Mouse (Mus musculus): Measurements from ENCODE around the gene Klhdc2. TPM values are rescaled to one million over a fixed set of nuclear protein-coding genes. Genes with fewer than 3 reads are reported as not detected.

Klhdc2 gene
- polyA plus RNA-seq, 1 experiment from 2014 or later, result 286 TPM

DNA sequence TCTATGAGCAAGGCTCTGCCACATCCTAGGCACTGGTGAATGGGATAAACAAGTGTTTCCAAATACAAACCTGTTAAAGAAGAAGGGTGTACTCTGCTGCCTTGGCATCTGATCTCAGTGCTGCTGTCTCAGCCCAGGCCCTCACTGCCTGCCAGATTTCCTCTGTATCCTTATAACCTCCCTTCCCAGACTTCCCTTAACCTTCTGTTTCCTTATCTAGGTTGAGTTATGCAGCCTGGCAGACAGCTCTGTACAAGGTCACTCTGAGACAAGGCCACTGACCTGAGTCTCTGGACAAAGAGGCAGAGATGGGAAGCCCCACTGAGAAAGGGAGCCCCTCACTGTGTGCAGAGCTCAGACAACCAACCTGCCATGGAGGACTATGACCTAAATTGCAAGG is 21.9 kb downstream of the Klhdc2 start:
- Histone ChIP-seq H3K9me3 (replicated peaks; ENCODE audit: control insufficient read depth, low read length) (no peaks in the 10 kb centered on the region), H3K4me1 (ENCODE audit: control insufficient read depth, insufficient read depth, low read length) (no peaks in the 10 kb centered on the region), H3K9ac (ENCODE audit: low read length) (no peak overlapping the region), H3K36me3 (ENCODE audit: control insufficient read depth, insufficient read depth, low read length) (peaks cover 79% of the 10 kb centered on the region), H3K4me3 (ENCODE audit: low read depth, low read length) (no peak overlapping the region), H3K27ac (ENCODE audit: low read depth, low read length) (no peak overlapping the region), H3K27me3 (replicated peaks; ENCODE audit: control insufficient read depth, insufficient read depth, low read length) (no peaks in the 10 kb centered on the region), H3K4me2 (ENCODE audit: low read length) (no peak overlapping the region)
- no peak for DNase-seq (ENCODE audit: low spot score)
- no peak for ATAC-seq

DNA sequence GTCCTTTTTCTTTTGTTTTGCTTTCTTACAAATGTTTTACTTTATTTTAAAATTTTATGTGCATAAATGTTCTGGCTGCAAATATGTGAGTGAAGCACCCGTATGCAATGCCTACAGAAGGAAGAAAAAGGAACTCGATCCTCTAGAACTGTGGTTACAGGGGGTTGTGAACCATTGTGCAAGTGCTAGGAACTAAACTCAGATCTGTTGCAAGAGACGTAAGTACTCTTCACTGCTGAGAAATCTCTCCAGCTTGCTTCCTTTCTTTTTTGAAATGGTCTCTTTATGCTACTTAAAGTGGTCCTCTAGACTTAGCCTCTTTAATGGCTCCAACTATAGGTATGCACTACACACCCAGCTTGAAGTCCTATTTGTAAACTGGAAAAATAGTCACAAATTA is 34.7 kb downstream of the Klhdc2 start:
- H3K27me3 ChIP-seq (replicated peaks; ENCODE audit: control insufficient read depth, insufficient read depth, low read length), result no peaks in the 10 kb centered on the region
- ATAC-seq, result no peak
- no peak overlapping the region for H3K4me3 ChIP-seq (ENCODE audit: low read depth, low read length)
- no peak overlapping the region for H3K27ac ChIP-seq (ENCODE audit: low read depth, low read length)
- H3K36me3 ChIP-seq (ENCODE audit: control insufficient read depth, insufficient read depth, low read length), result peaks cover 56% of the 10 kb centered on the region
- H3K9ac ChIP-seq (ENCODE audit: low read length), result no peak overlapping the region
- DNase-seq (ENCODE audit: low spot score), result no peak
- no peaks in the 10 kb centered on the region for H3K4me1 ChIP-seq (ENCODE audit: control insufficient read depth, insufficient read depth, low read length)
- WGBS, result 94% methylated on average over 3 of the region's 3 CpGs
- H3K9me3 ChIP-seq (replicated peaks; ENCODE audit: control insufficient read depth, low read length), result no peaks in the 10 kb centered on the region
- no peak overlapping the region for H3K4me2 ChIP-seq (ENCODE audit: low read length)

DNA sequence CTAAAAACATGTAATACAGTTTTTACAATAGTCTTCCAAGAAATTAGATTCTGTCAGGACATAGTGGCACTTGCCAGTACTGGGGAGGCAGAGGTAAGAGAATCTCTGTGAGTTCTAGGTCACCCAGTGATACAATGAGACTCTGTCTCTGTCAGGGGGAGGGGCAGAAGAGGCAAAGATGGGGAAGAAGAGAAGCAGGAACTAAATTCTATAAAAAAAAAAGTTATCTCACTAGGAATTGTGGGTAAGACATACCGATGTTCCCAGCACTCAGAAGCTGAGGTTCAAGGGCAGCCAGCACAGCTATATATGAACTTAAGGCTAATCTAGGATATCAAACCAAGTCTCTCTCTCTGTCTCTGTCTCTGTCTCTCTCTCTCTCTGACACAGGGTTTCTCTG is 35.7 kb downstream of the Klhdc2 start:
- H3K9me3 ChIP-seq (replicated peaks; ENCODE audit: control insufficient read depth, low read length), result no peaks in the 10 kb centered on the region
- no peaks in the 10 kb centered on the region for H3K27me3 ChIP-seq (replicated peaks; ENCODE audit: control insufficient read depth, insufficient read depth, low read length)
- peaks cover 56% of the 10 kb centered on the region for H3K36me3 ChIP-seq (ENCODE audit: control insufficient read depth, insufficient read depth, low read length)
- no peak overlapping the region for H3K27ac ChIP-seq (ENCODE audit: low read depth, low read length)
- no peak overlapping the region for H3K4me2 ChIP-seq (ENCODE audit: low read length)
- H3K4me3 ChIP-seq (ENCODE audit: low read depth, low read length), result no peak overlapping the region
- ATAC-seq (no peak), DNase-seq (ENCODE audit: low spot score) (no peak)
- no peaks in the 10 kb centered on the region for H3K4me1 ChIP-seq (ENCODE audit: control insufficient read depth, insufficient read depth, low read length)
- WGBS, result 100% methylated on average over 1 of the region's 1 CpGs
- H3K9ac ChIP-seq (ENCODE audit: low read length), result no peak overlapping the region

DNA sequence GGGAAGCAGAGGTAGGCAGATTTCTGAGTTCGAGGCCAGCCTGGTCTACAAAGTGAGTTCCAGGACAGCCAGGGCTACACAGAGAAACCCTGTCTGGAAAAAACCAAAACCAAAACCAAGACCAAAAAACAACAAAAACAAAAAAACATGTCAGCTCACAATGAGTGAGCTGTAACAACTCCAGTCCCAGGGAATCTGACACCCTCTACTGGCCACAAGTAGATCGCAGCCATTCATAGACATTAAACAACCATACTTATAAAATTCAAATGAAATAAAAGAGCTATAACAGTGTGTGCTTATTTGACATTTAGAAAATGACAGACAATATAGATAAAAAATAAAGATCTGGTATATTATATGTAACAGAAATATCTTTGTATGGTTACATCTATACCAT is 37.1 kb downstream of the Klhdc2 start:
- no peaks in the 10 kb centered on the region for H3K4me1 ChIP-seq (ENCODE audit: control insufficient read depth, insufficient read depth, low read length)
- no peak overlapping the region for H3K9ac ChIP-seq (ENCODE audit: low read length)
- H3K27me3 ChIP-seq (replicated peaks; ENCODE audit: control insufficient read depth, insufficient read depth, low read length), result no peaks in the 10 kb centered on the region
- 92% methylated on average over 2 of the region's 2 CpGs for WGBS
- DNase-seq (ENCODE audit: low spot score), result peak; percentile 47
- no peak overlapping the region for H3K27ac ChIP-seq (ENCODE audit: low read depth, low read length)
- H3K36me3 ChIP-seq (ENCODE audit: control insufficient read depth, insufficient read depth, low read length), result peaks cover 58% of the 10 kb centered on the region
- ATAC-seq, result no peak
- H3K4me3 ChIP-seq (ENCODE audit: low read depth, low read length), result no peak overlapping the region
- H3K4me2 ChIP-seq (ENCODE audit: low read length), result no peak overlapping the region
- H3K9me3 ChIP-seq (replicated peaks; ENCODE audit: control insufficient read depth, low read length), result no peaks in the 10 kb centered on the region

DNA sequence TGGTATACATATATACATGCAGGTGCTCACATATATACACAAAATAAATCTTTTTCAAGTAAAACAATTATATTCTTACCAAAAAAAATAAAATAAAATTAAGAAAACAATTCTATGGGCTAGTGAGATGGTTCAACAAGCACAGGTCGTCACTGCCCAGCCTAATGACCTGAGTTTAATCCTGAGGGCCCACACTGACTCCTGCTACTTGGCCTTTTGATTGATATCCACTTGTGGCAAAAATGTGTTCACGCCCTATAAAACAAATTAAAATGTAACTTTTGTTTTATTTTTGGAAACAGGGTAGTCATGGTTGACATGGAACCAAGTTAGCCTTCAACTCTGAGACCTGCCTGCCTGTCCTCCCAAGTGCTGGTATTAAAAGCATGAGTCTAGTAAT is 53.4 kb downstream of the Klhdc2 start:
- Histone ChIP-seq H3K4me3 (ENCODE audit: low read depth, low read length) (no peak overlapping the region), H3K9me3 (replicated peaks; ENCODE audit: control insufficient read depth, low read length) (no peaks in the 10 kb centered on the region), H3K4me1 (ENCODE audit: control insufficient read depth, insufficient read depth, low read length) (no peaks in the 10 kb centered on the region), H3K36me3 (ENCODE audit: control insufficient read depth, insufficient read depth, low read length) (peaks cover 72% of the 10 kb centered on the region), H3K4me2 (ENCODE audit: low read length) (no peak overlapping the region), H3K27ac (ENCODE audit: low read depth, low read length) (no peak overlapping the region), H3K9ac (ENCODE audit: low read length) (no peak overlapping the region), H3K27me3 (replicated peaks; ENCODE audit: control insufficient read depth, insufficient read depth, low read length) (no peaks in the 10 kb centered on the region)
- 87% methylated on average over 2 of the region's 2 CpGs for WGBS
- no peak for DNase-seq (ENCODE audit: low spot score)
- ATAC-seq, result no peak

DNA sequence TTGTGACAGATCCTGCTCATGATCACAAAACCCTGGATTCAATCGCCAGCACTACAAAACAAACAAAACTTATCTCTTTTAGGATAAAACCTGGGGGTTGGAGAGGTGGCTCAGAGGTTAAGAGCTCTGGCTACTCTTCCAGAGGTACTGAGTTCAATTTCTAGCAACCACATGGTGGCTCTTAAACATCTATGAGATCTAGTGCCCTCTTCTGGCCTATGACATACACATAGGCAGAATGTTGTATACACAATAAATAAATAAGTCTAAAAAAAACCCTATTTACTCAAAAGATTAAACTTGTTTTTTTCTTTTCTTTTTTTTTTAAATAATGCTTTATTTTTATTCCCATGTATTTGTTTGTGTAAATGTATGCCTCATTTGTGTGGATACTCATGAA is 55.2 kb downstream of the Klhdc2 start:
- H3K4me1 ChIP-seq (ENCODE audit: control insufficient read depth, insufficient read depth, low read length), result peaks cover 2% of the 10 kb centered on the region; the same call in 1 of the 2 replicates
- H3K4me2 ChIP-seq (ENCODE audit: low read length), result no peak overlapping the region
- no peak overlapping the region for H3K27ac ChIP-seq (ENCODE audit: low read depth, low read length)
- peaks cover 64% of the 10 kb centered on the region for H3K36me3 ChIP-seq (ENCODE audit: control insufficient read depth, insufficient read depth, low read length)
- WGBS, result 95% methylated on average over 1 of the region's 1 CpGs
- no peak overlapping the region for H3K9ac ChIP-seq (ENCODE audit: low read length)
- H3K4me3 ChIP-seq (ENCODE audit: low read depth, low read length), result no peak overlapping the region
- H3K27me3 ChIP-seq (replicated peaks; ENCODE audit: control insufficient read depth, insufficient read depth, low read length), result no peaks in the 10 kb centered on the region
- ATAC-seq, result no peak
- no peaks in the 10 kb centered on the region for H3K9me3 ChIP-seq (replicated peaks; ENCODE audit: control insufficient read depth, low read length)
- DNase-seq (ENCODE audit: low spot score), result peak; percentile 13

DNA sequence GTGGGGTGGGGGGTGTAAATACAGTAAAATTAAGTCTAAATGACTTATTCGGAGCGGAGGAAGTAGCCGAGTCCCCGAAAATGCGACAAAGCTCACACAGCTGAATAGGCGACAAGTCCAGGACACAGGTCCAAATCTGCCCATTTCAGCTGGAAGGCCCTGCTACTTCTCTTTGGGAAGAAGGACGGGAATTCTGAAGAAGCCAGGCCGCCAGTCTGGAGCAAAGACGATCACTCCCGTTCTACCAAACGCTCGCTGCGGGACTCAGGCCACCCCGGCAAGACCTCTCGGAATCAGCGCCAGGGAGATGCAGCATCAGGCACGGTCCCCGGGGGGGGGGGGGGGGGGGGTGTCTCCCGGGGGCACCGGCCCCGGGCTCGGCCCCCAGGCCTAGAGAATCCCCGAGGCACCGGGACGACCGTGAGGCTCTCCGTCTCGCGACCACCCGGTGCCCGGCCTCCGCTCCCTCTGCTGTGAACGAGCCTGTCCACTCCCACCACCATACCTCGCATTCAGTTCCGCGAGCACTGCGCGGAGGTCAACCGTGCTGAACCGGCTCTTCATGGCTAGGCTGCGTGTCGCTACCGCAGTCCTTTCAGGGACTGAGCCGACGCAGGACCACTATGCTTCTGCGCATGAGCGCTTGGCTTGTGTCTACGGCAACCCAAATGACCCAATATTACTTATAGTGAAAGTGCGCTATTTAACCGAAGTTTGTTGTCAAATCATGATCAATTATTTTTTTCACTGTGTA is 60.2 kb downstream of the Klhdc2 start, which contains the start of gene Nemf:
Nemf (minus strand) TSS at position 620 of the 754 bp plus-strand sequence.
- H3K27me3 ChIP-seq (replicated peaks; ENCODE audit: control insufficient read depth, insufficient read depth, low read length), result no peaks in the 10 kb centered on the region
- WGBS, result under 1% methylated on average over 47 of the region's 50 CpGs
- peak within 1 kb of the TSS; percentile 71; the same call in 1 of the 2 replicates for H3K27ac ChIP-seq (ENCODE audit: low read depth, low read length)
- peak within 1 kb of the TSS; percentile 90 for H3K9ac ChIP-seq (ENCODE audit: low read length)
- peak within 1 kb of the TSS; percentile 78 for H3K4me3 ChIP-seq (ENCODE audit: low read depth, low read length)
- H3K4me1 ChIP-seq (ENCODE audit: control insufficient read depth, insufficient read depth, low read length), result peaks cover 7% of the 10 kb centered on the region; the same call in 1 of the 2 replicates
- H3K4me2 ChIP-seq (ENCODE audit: low read length), result peak within 1 kb of the TSS; percentile 68
- DNase-seq (ENCODE audit: low spot score) (peak; percentile 95), ATAC-seq (peak; percentile 60)
- peaks cover 23% of the 10 kb centered on the region for H3K36me3 ChIP-seq (ENCODE audit: control insufficient read depth, insufficient read depth, low read length)
- no peaks in the 10 kb centered on the region for H3K9me3 ChIP-seq (replicated peaks; ENCODE audit: control insufficient read depth, low read length)

DNA sequence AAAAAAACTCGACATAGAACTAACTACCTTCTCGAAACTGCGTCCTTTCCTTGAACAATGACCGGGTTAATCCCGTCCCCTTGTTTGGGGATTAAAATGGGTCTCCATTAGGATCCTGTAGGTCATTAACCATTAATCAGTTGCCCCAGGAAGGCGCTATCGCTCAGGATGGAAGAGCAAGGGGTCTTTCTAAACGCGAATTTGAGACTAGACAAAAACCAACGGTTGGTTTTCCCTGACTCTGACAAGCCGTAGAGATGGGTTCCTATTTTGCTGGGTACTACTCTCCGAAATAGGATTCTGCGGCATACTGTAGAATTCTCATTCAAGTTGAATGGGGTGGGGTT is 60.8 kb downstream of the Klhdc2 start:
- H3K27ac ChIP-seq (ENCODE audit: low read depth, low read length), result no peak overlapping the region
- H3K4me2 ChIP-seq (ENCODE audit: low read length), result peak overlapping the region; percentile 68
- DNase-seq (ENCODE audit: low spot score) (no peak), ATAC-seq (no peak; the same call in 1 of the 2 replicates)
- peaks cover 17% of the 10 kb centered on the region for H3K36me3 ChIP-seq (ENCODE audit: control insufficient read depth, insufficient read depth, low read length)
- H3K9ac ChIP-seq (ENCODE audit: low read length), result peak overlapping the region; percentile 90
- WGBS, result 7% methylated on average over 13 of the region's 13 CpGs
- no peaks in the 10 kb centered on the region for H3K27me3 ChIP-seq (replicated peaks; ENCODE audit: control insufficient read depth, insufficient read depth, low read length)
- peak overlapping the region; percentile 78 for H3K4me3 ChIP-seq (ENCODE audit: low read depth, low read length)
- peaks cover 7% of the 10 kb centered on the region; the same call in 1 of the 2 replicates for H3K4me1 ChIP-seq (ENCODE audit: control insufficient read depth, insufficient read depth, low read length)
- no peaks in the 10 kb centered on the region for H3K9me3 ChIP-seq (replicated peaks; ENCODE audit: control insufficient read depth, low read length)
